ENCODE assay signal across 1 mouse cellular context in the genomic region with DNA sequence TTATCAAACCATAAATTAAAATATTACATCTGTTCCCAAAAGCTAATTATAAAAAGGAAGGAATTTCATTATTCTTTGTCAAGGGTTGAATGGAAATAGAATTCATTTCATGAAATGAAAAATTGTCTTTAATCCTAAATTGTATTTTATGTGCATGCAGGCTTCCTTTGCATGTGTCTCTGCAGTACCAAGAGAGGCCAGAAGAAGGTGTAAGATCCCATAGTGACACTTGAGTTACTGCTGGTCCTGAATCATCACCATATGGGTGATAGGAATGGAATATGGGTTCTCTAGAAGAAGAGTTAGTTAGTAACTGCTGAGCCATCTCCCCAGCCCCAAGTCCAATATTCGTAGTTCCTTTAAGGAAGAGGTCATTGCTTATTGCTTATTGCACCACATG.
TF ChIP-seq lines count a peak whose summit lies in the region.

No protein-coding gene starts in this region.

TF ChIP-seq in CH12.LX, 34 proteins besides CTCF, POLR2A, EP300 and RAD21:
- TF ChIP-seq E2F4 (IDR thresholded peaks at IDR 0.05; ENCODE audit: insufficient replicate concordance, low read depth, low read length) (no peak), SMC3 (IDR thresholded peaks at IDR 0.05; ENCODE audit: low read depth, low read length) (peak; percentile 34)
